Mouse (Mus musculus) cerebellum, adult 2 months (tissue): ENCODE results near the gene Grpel1.

Experiments used
- CTCF ChIP-seq: fragments of 200-500 bp; IDR thresholded peaks from 2 replicates; pipeline ENCODE4 v1.5.1; 2011; ENCODE audit warnings: low read depth, mild to moderate bottlenecking, control low read depth, low read length, moderate library complexity, borderline replicate concordance; ENCODE audit not compliant: insufficient read depth
- POLR2A ChIP-seq: fragments of 200-500 bp; IDR thresholded peaks from 2 replicates; pipeline ENCODE4 v1.6.1; 2011; ENCODE audit warnings: low read length, control low read depth, borderline replicate concordance; ENCODE audit not compliant: insufficient read depth

DNA sequence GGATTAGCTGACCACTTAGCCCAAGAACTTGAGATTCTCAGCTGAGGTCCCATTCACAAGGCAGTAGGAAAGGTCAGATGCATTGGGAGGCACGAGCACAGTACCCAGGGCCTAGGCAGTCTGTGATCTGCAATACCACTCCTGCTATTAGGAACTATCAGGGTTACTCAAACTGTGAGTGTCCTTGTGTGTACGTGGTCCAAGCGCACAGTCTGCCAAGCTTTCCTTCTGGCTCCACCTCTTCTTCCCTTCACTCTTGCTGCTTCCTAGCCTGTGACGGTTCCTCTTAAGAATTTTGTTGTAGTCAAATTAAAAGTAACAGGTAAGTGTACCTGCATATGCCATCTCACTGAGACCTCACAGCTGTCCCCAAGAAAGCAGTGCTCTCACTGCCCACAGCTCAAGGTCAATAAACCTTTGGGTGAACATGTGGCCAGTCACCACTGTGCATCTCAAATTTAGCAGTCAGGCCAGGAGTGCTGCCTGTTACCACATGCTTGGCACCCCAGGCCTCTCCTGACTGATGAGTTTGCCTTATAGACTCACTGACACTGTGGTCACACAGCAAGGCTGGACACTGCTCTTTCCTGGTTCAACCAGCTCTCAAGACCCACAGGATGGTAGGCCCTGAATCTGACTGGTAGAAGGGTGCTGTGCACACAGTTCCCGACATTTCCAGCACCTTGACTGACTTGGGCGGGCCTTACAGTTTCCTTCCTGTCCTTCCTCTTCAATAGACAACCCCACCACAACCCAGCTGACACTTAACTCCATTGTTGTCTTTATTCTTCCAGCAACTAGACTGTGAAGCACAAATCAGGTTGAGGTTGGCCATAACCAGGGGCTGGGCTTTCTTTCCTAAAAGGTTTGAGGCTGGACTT, 14.0 kb downstream of the Grpel1 start:
- no peak for TF ChIP-seq POLR2A
- no peak for TF ChIP-seq CTCF
